Mouse (Mus musculus) CH12.LX (cell line): Measurements from ENCODE around the gene Ran. TPM values are rescaled to one million over a fixed set of nuclear protein-coding genes. Genes with fewer than 3 reads are reported as not detected.

Experiments used
- DNase-seq: peaks from one replicate; pipeline ENCODE4 v3.0.0-alpha.2; 2013; ENCODE audit errors: extremely low read depth
- H3K27ac ChIP-seq: 2 replicates; pipeline ENCODE4 v1.5.1; 2012; ENCODE audit warnings: low read depth, mild to moderate bottlenecking, control low read depth, moderate library complexity; ENCODE audit not compliant: insufficient read depth
- H3K27me3 ChIP-seq: replicated peaks from 2 replicates; pipeline ENCODE3; 2012; ENCODE audit warnings: inconsistent platforms
- H3K36me3 ChIP-seq, 2 experiments: replicated peaks in 1 of 2; 2 replicates each; pipeline versions ENCODE3 to v1.6.1; 2012; ENCODE audit warnings: inconsistent platforms in 1 of 2, low read length in 1 of 2, mild to moderate bottlenecking in 1 of 2, mixed read lengths in 1 of 2, moderate library complexity in 1 of 2; ENCODE audit not compliant: control insufficient read depth in 1 of 2, insufficient read depth in 1 of 2
- H3K4me1 ChIP-seq, 2 experiments: 2 replicates each; pipeline ENCODE4 v1.6.1; 2012; ENCODE audit warnings: inconsistent platforms in 1 of 2, moderate library complexity in 1 of 2; ENCODE audit not compliant: insufficient read depth in 2 of 2, control insufficient read depth in 1 of 2
- H3K4me2 ChIP-seq: 2 replicates; pipeline ENCODE4 v1.6.1; 2012; ENCODE audit warnings: low read depth, mild to moderate bottlenecking, control low read depth; ENCODE audit not compliant: poor library complexity, insufficient read depth, severe bottlenecking
- H3K4me3 ChIP-seq, 3 experiments: fragments of 150-350 bp in 1 of 3; sonication (generic) in 1 of 3; replicated peaks in 1 of 3; 2 replicates each; pipeline versions ENCODE3 to v1.5.1; 2011 to 2012; ENCODE audit warnings: low read depth in 2 of 3, low read length in 2 of 3, mild to moderate bottlenecking in 2 of 3, moderate library complexity in 2 of 3, control low read depth in 1 of 3, improper control_type of control experiment in 1 of 3, inconsistent platforms in 1 of 3, mixed read lengths in 1 of 3; ENCODE audit not compliant: poor library complexity in 1 of 3
- H3K79me2 ChIP-seq: replicated peaks from 2 replicates; pipeline ENCODE4 v1.6.1; 2012; ENCODE audit warnings: mild to moderate bottlenecking, moderate library complexity; ENCODE audit not compliant: control insufficient read depth, poor library complexity, insufficient read depth, severe bottlenecking; ENCODE audit errors: extremely low read depth
- H3K9ac ChIP-seq: 2 replicates; pipeline ENCODE4 v1.6.1; 2012; ENCODE audit warnings: low read depth, mild to moderate bottlenecking, control low read depth, moderate library complexity; ENCODE audit not compliant: insufficient read depth
- H3K9me3 ChIP-seq: replicated peaks from 2 replicates; pipeline ENCODE3; 2012; ENCODE audit warnings: low read length, inconsistent platforms, mixed read lengths
- BHLHE40 ChIP-seq: IDR thresholded peaks from 2 replicates; pipeline ENCODE4 v1.6.1; 2011; ENCODE audit warnings: mild to moderate bottlenecking, low read depth, low read length, improper control_type of control experiment
- CHD1 ChIP-seq: IDR thresholded peaks from 2 replicates; pipeline ENCODE4 v1.6.1; 2012; ENCODE audit warnings: low read depth, low read length, improper control_type of control experiment, inconsistent platforms
- CTCF ChIP-seq, 2 experiments: IDR thresholded peaks in 1 of 2; conservative IDR thresholded peaks in 1 of 2; 2 replicates each; pipeline ENCODE4 v1.5.1; 2011 to 2012; ENCODE audit warnings: low read depth in 2 of 2, low read length in 2 of 2, improper control_type of control experiment in 1 of 2, inconsistent platforms in 1 of 2, mild to moderate bottlenecking in 1 of 2, moderate library complexity in 1 of 2
- ELF1 ChIP-seq: IDR thresholded peaks from 2 replicates; pipeline ENCODE4 v1.6.1; 2014; ENCODE audit warnings: low read depth, mild to moderate bottlenecking, inconsistent platforms, low read length, improper control_type of control experiment
- GABPA ChIP-seq: IDR thresholded peaks from 2 replicates; pipeline ENCODE4 v1.6.1; 2012; ENCODE audit warnings: low read depth, low read length, improper control_type of control experiment, inconsistent platforms; ENCODE audit not compliant: insufficient replicate concordance
- HCFC1 ChIP-seq: IDR thresholded peaks from 2 replicates; pipeline ENCODE4 v1.6.1; 2012; ENCODE audit warnings: low read depth, mild to moderate bottlenecking, inconsistent platforms, low read length, improper control_type of control experiment
- IRF4 ChIP-seq: IDR thresholded peaks from 2 replicates; pipeline ENCODE4 v1.6.1; 2014; ENCODE audit warnings: low read depth, mild to moderate bottlenecking, inconsistent platforms, low read length, improper control_type of control experiment
- MAZ ChIP-seq: IDR thresholded peaks from 2 replicates; pipeline ENCODE4 v1.6.1; 2012; ENCODE audit warnings: low read depth, mild to moderate bottlenecking, inconsistent platforms, low read length, improper control_type of control experiment, moderate library complexity
- MXI1 ChIP-seq: IDR thresholded peaks from 2 replicates; pipeline ENCODE4 v1.6.1; 2011; ENCODE audit warnings: mild to moderate bottlenecking, low read depth, low read length, improper control_type of control experiment
- MYC ChIP-seq: IDR thresholded peaks from 2 replicates; pipeline ENCODE4 v1.6.1; 2011; ENCODE audit warnings: low read depth, mild to moderate bottlenecking, improper control_type of control experiment, low read length
- NELFE ChIP-seq: IDR thresholded peaks from 2 replicates; pipeline ENCODE4 v1.6.1; 2011; ENCODE audit warnings: low read depth, low read length, improper control_type of control experiment
- NRF1 ChIP-seq: IDR thresholded peaks from 2 replicates; pipeline ENCODE4 v1.6.1; 2014; ENCODE audit warnings: low read depth, mild to moderate bottlenecking, inconsistent platforms, low read length, improper control_type of control experiment, moderate library complexity
- POLR2AphosphoS2 ChIP-seq: IDR thresholded peaks from 2 replicates; pipeline ENCODE4 v1.6.1; 2011; ENCODE audit warnings: low read depth, low read length, improper control_type of control experiment
- TBP ChIP-seq: conservative IDR thresholded peaks from 2 replicates; pipeline ENCODE4 v1.6.1; 2011; ENCODE audit warnings: low read depth, low read length, improper control_type of control experiment
- TCF12 ChIP-seq: IDR thresholded peaks from 2 replicates; pipeline ENCODE4 v1.6.1; 2014; ENCODE audit warnings: low read depth, mild to moderate bottlenecking, inconsistent platforms, low read length, improper control_type of control experiment
- UBTF ChIP-seq: IDR thresholded peaks from 2 replicates; pipeline ENCODE4 v1.6.1; 2012; ENCODE audit warnings: low read depth, mild to moderate bottlenecking, inconsistent platforms, low read length, improper control_type of control experiment, moderate library complexity
- USF2 ChIP-seq: conservative IDR thresholded peaks from 2 replicates; pipeline ENCODE4 v1.6.1; 2011; ENCODE audit warnings: low read depth, low read length, improper control_type of control experiment
- ZMIZ1 ChIP-seq: IDR thresholded peaks from 2 replicates; pipeline ENCODE4 v1.6.1; 2012; ENCODE audit warnings: low read depth, mild to moderate bottlenecking, inconsistent platforms, low read length, improper control_type of control experiment
- dilution Hi-C: fragments of 300-500 bp; cut with MboI; formaldehyde crosslinking; loops from 2 replicates; pipeline ENCODE4 v1.14.3; 2020; ENCODE audit warnings: low sequenced_read_pairs; ENCODE audit not compliant: extremely low pct_unique_long_range_greater_than_20kb, extremely low pct_ligation_motif_present
- in situ Hi-C: fragments of 300-500 bp; cut with MboI; formaldehyde crosslinking; loops from 3 replicates; pipeline ENCODE4 v1.14.3; 2019; ENCODE audit warnings: low sequenced_read_pairs, low pct_ligation_motif_present, low pct_unique_long_range_greater_than_20kb, mixed read lengths
- polyA plus RNA-seq: library from polyadenylated mRNA; unstranded; fragments of >175 nt; gene quantifications from 2 replicates; pipeline ENCODE4 v1.2.1, GENCODE M21; 2012; ENCODE audit warnings: low read depth; ENCODE audit not compliant: insufficient read length
- total RNA-seq, 2 experiments: library from RNA; depleted of rRNA; stranded (reverse); fragments of 300-350 nt in 1 of 2; fragments of >200 nt in 1 of 2; gene quantifications; 2 replicates each; pipeline ENCODE4 v1.2.3; 2012 to 2014

Ran gene
- total and polyA plus RNA-seq, 3 experiments, result 847 to 1,512 (median 1,083) TPM

GRCm38 (mm10) chr5:129036678-129037077 lies 16.8 kb downstream of the Ran start:
- Histone ChIP-seq H3K4me2 (no peak overlapping the region), H3K9me3 (peaks cover 2% of the 10 kb centered on the region), H3K27me3 (peaks cover 11% of the 10 kb centered on the region)
- no peak for TF ChIP-seq NELFE
- TF ChIP-seq MAZ, result no peak
- no peak for TF ChIP-seq CHD1
- TF ChIP-seq CTCF (conservative IDR thresholded peaks at IDR 0.05 in 1 of 2, IDR thresholded peaks at IDR 0.05 in 1 of 2; ENCODE audit: low read depth in 2 of 2, low read length in 2 of 2), result peak; percentile 21 to 32; a peak in 1 of 4 replicates
- TF ChIP-seq GABPA, result no peak
- no peak for TF ChIP-seq MXI1
- TF ChIP-seq, all 38 proteins: peak for 1
- dilution Hi-C loops (no loop called here), in situ Hi-C loops (no loop called here)
- Histone ChIP-seq H3K27ac (no peak overlapping the region), H3K4me3 (no peak overlapping the region), H3K36me3 (no peaks in the 10 kb centered on the region), H3K79me2 (no peaks in the 10 kb centered on the region), H3K9ac (no peak overlapping the region), H3K4me1 (no peaks in the 10 kb centered on the region)
- no peak for DNase-seq

GRCm38 (mm10) chr5:129037739-129038138 lies 17.9 kb downstream of the Ran start:
- Histone ChIP-seq H3K4me2 (no peak overlapping the region), H3K79me2 (no peaks in the 10 kb centered on the region), H3K9ac (no peak overlapping the region), H3K4me1 (no peaks in the 10 kb centered on the region), H3K36me3 (no peaks in the 10 kb centered on the region), H3K4me3 (no peak overlapping the region), H3K9me3 (peaks cover 2% of the 10 kb centered on the region), H3K27me3 (peaks cover 11% of the 10 kb centered on the region), H3K27ac (no peak overlapping the region)
- DNase-seq, result no peak
- dilution Hi-C loops (no loop called here), in situ Hi-C loops (no loop called here)
- no peak for TF ChIP-seq BHLHE40
- no peak for TF ChIP-seq TCF12
- TF ChIP-seq UBTF, result no peak
- no peak for TF ChIP-seq IRF4
- no peak for TF ChIP-seq ZMIZ1
- TF ChIP-seq GABPA, result no peak
- no peak for TF ChIP-seq POLR2AphosphoS2
- TF ChIP-seq MXI1, result no peak
- TF ChIP-seq HCFC1, result no peak
- no peak for TF ChIP-seq TBP
- no peak for TF ChIP-seq MYC
- no peak for TF ChIP-seq USF2
- no peak for TF ChIP-seq ELF1
- TF ChIP-seq NRF1, result no peak
